Mouse (Mus musculus): ENCODE measurements at regions not wholly inside any gene's neighbourhood (a gene's known extent, or its start where the extent isn't known, plus 50 kb on each side); places are given as distances from the start of the nearest gene placed in this dataset.

DNA sequence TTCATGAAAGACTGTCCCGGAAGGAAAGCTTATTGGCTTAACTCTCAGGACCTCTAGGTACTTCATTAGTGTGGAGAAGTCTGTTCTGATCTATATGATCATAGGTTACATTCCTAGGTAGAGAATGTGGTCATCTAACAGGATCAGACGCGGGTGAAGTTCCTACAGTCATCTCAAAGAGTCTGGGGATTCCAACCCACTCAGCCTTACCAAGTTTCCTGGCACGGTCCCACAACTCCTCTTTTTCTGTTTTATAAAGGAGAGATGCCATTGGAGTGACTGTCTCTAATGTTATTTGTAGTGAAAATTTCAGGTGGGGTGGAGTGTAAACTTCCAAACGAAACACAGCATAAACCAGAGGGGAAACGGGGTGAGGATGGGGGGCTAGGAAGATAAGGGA lies 233.4 kb upstream of the Gm21798 start:
- TF ChIP-seq CTCF (IDR thresholded peaks at IDR 0.05; ENCODE audit: low read depth), result no peak
- no peak for TF ChIP-seq EP300 (IDR thresholded peaks at IDR 0.05; ENCODE audit: low read depth)
